Mouse (Mus musculus): ENCODE results near the gene Plekha5.
"Not testable (repeated sequence)": the region's sequence is repeated elsewhere in the genome, so short reads cannot be mapped to it uniquely, and the experiment has no call there.

The Plekha5 gene

DNA sequence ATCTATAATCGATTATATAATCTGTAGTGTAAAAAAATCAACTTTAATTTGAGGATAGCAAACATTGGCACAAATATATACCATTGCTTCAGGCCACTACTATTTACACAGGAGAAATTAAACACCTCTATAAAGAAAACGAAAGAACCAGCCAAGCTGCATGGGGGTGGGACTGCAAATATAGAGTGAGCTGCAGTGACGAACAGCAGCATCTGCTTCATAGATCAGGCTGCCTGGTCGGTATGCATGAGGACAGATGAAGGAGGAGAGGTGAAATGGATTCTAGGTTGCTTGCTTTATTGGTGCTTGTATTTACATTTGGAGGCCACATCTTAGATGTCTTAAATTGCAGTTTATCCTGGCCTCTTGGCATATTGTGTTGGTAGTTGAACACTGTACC is 66.4 kb downstream of the Plekha5 start:
- no peak for DNase-seq (ENCODE audit: low read depth, low spot score)

DNA sequence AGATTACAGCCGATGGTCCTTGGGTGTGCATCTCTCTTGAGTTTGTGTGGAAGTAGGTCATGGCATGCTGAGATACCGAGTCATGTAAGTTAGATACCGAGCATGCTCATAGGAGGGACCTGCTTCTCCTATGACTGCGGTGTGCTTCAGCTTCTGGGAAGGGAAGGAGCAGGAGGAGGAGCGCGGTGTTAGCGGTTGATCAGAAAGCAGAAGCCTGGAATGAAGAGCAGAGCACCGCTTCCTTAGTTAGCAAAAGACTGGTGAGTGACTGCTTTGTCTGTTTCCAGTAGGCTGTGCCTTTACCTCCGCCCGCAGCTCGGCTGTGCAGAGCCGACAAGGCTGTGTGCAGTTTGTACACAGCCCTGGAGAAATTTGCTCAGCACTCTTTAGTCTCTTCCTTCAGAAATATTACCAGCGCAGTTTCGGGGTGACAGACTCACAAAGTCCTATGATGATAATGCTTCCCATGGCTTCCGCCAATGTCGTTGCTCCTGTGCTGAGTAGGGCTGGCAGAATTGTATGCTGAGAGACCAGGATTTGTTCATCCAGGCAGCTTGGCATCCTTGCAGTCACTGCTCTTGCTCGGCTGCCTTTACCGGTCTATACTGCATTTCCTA is 67.2 kb downstream of the Plekha5 start:
- DNase-seq (ENCODE audit: low read depth, low spot score), result no peak

DNA sequence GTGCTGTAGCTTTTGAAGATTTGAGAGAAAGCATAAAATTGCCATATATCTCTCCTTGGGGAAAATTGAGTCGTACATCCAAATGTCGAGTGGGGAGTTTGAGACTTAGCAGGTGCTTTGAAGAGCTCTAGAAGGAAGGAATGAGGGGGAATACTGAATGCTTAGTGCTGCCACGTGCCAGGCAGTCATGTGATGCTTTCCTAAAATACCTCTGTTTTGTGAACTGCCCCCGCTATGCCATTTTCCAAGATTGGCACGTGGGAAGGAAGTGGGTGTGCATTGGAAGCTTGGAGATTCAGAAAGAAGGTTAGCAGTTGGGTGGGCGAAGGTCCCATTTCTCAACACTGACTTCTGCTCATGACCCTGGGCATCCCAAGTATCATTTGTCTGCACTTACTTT is 68.2 kb downstream of the Plekha5 start:
- no peak for DNase-seq (ENCODE audit: low read depth, low spot score)

DNA sequence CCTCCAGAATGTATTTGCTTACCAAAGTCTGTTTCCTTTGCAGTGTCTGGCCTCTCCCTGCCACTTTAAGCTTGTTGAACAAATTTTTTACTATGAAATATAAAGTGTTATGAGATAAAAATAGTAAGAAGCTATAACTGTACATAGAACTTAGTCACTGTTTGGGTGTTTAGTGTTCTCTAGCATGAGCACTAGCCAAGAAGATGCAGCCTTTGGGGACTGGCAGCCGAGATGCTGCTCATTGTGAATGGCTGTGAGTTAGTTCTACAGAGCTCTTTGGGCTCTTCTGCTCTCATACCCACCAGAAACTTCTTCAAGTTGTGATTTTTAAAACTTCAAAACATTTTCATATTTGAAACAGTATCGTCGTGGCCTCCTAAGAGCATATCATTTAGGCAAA is 74.2 kb downstream of the Plekha5 start:
- DNase-seq (ENCODE audit: low read depth, low spot score), result no peak

DNA sequence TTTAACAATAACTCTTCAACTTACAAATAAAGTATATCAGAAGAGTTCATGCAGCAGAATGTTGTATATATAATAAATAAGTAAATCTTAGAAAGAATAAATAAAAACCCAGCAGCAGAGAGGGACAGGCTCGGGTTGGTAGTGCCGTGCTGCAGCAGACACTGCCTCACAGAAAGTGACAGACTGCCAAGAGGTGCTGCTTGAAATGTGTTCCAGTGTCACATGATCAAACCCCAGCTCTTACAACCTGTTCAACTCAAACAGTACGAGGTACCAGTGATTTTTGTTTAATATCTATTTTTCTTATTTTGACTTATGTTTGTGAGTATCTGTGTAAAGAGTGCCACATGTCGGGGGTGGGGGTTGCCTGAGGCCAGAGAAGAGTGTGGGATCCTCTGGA is 75.1 kb downstream of the Plekha5 start:
- no peak for DNase-seq (ENCODE audit: low read depth, low spot score)

DNA sequence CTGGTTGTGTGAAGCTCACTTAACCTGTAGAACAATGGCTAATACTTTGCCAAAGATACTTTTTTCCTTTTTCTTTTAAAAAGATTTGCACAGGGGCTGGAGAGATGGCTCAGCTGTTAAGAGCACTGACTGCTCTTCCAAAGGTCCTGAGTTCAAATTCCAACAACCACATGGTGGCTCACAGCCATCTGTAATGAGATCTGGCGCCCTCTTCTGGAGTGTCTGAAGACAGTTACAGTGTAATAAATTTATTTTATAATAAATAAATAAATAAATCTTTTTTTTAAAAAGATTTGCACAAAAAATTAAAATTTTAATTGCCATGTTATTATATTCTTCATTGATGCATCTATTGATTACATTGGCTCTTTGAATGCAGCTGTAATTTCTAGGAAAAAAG is 77.0 kb downstream of the Plekha5 start:
- DNase-seq (ENCODE audit: low read depth, low spot score), result not testable (repeated sequence)

DNA sequence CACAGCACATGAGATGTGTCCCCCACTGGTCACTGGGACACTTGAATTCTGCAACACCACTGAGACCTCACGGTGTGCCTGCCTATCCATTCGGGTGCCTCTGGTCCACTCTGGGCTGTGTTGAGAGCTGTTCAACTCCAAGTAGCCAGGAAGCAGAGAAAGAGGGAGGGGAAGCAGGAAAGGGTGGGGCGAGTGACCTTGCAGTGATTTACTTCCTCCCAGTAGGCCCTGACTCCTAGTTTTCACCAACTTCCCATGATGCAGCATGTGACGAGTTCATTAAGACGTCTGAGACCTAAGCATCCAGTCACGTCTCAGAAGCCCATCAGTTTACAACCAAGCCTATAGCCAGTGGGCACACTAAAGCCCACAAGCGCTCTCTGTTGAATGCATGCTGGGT is 78.0 kb downstream of the Plekha5 start:
- no peak for DNase-seq (ENCODE audit: low read depth, low spot score)

DNA sequence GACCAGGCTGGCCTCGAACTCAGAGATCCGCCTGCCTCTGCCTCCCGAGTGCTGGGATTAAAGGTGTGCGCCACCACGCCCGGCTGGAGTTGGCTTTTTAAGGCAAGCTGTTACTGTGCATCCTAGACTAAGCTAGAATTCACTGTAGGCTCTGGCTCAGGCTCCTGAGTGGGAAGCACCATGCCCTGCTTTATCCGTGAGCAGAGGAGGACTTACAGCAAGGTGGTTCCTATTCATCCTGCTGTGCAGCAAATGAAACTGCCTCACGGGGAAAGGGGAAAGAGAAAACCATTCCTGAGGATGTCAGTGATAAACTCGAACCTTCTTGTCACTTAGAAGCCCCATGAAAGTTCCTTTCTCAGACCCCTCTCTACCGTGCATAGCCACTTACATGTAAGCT is 80.9 kb downstream of the Plekha5 start:
- no peak for DNase-seq (ENCODE audit: low read depth, low spot score)

DNA sequence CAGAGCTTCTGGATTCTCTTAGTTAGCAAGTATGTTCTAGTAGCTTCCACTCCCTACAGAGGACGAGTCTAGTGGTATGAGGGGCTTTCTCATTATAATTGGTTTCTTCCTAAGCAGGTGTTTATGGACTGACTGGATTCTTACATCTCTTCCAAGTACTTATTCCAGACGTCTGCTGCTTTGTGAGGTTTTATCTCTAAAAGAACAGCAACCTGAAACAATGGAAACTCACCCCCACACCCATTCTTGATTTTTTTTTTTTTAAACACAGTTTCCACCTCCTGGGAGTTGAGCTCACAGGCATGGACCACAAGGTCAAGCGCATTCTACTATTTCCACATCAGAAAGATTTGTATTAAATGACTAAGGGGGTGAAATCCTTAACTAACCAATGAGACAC is 83.8 kb downstream of the Plekha5 start:
- no peak for DNase-seq (ENCODE audit: low read depth, low spot score)

DNA sequence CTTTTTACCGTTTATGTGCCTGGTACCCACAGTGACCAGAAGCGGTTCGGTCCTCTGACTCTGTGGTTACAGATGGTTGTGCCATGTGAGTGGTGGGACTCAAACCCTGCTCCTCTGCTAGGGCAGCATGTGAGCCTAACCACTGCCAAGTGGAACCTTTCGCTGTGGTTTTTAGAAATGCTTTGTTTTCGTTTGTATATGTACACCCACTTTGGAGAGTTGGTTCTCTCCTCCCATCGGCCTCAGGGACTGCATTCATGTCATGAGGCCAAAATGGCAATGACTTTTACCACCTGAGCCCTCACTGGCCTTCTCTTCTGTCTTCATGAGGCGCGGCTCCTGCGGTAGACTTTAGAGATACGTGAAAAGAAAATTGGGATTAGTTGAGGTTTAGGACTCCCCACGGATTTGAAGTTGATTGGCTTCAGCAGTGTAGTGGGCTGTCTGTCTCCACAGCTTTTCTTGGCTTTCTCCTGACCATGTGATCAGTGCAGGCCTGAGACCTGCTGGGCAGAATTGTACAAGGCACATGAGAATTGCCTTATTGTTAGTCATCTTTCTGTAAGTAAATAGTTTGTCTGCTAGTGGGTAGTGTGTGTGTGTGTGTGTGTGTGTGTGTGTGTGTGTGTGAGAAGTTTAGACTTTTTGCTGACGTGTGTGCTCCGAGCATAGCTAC is 84.8 kb downstream of the Plekha5 start:
- no peak for DNase-seq (ENCODE audit: low read depth, low spot score)

DNA sequence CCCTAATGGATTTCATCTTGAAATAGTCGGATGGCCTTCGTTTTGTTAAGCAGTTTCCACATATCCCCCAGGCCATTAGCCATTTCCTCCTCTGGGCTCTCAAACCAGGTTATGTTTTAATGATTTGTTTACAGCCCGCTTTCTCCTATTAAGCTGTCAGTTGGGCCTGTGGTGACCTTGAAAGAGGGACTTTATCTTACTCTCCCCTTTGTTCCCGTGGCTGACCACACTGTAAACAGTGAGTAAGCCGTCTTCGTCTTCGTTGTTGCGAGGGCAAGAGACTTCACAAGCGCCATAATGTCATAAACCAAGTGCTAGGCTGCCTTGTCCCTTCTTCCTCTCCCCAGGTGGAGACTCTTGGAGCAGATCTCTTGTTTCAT is 85.3 kb downstream of the Plekha5 start:
- no peak for DNase-seq (ENCODE audit: low read depth, low spot score)

DNA sequence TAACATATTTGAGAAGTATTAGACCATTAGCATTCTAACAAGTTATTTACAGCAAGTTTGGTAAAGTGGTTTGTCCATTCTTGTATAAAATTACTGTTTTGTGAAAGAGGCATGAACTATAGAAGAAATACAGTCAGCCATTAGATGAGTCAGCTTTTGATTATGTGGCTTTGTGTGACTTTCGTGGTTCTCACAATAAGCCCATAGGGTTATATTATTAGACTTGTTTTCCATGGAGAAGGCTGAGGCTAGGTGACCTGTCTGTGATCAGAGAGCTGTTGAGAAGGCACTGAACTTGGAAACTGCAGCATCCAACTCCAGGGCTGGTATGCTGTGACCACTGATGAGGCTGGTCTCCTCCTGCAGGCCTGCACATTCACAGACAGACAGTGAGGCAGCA is 88.2 kb downstream of the Plekha5 start:
- no peak for DNase-seq (ENCODE audit: low read depth, low spot score)

DNA sequence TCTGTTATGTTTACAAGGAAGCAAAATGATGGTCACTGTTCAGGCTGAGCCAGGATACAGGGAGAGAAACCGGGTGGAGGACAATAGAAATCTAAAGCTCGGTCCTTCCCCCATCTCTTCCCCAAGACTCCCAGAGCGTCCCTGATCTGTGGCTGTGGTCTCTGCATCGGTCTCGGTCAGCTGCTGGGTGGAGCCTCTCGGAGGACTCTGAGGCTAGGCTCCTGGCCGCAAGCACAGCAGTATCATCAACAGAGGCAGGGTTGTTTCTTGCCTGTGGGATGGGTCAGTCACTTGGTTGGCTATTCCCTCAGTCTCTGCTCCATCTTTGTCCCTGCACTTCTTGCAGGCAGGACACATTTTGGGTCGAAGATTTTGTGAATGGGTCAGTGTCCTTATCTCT is 88.6 kb downstream of the Plekha5 start:
- DNase-seq (ENCODE audit: low read depth, low spot score), result no peak

DNA sequence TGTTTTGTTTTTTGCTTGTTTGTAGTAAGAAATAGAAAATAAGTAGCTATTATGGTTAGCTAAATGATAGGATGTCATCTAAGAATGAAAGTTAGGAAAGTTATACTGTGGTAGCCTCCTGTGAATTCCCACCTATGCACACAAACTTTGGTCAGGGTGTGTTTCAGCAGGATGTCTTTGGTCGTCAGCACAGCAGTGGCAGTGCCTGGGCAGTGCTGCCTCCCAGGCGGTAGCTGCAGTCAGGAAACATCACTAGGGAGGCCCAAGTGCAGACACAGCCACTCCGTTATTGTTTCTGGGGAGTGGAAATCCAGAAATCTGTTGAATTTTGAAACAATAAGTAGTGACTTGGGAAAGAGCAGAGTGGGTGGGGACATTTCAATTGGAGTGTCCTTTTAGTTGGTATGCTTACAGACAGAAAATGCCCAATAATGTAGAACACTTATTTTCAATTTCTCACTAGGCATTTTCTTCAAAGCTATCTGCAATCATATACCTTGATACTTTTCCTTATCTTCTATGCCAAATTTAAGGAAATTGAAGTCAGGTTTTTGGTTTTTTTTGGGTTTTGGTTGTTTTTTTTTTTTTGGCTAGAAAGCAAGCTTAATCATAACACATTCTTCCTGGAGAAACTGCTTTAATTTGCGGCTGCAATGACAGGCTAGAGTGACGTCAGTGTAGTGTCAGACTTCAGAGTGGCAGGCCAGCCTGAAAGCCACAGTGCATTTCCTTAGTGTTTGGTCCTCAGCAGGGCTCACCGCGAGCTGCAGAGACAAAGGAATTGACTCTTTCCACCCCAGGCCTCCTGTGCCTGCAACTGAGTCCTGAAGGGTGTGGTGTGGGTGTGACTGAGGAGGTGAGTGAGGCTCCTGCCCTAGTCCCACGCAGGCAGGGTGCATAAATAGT is 90.6 kb downstream of the Plekha5 start:
- DNase-seq (ENCODE audit: low read depth, low spot score), result no peak

DNA sequence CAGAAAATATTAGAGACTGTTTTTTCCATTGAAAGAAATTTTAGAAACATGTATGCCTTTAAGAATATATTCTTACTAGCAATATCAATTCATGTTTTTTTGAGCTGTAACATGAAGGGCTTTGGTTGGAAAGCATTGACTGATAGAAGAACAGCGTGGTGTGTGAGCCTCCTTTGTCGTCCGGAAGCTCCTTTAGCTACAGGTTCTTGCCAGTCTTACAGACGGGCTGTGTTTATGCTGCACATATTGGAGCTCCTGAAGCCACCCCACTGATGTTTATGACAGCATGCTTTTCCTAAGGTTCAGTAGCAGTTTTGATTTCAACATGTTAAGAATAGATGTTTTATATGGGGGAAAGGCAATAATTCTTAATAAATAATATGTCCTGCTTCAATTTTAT is 91.7 kb downstream of the Plekha5 start:
- no peak for DNase-seq (ENCODE audit: low read depth, low spot score)

DNA sequence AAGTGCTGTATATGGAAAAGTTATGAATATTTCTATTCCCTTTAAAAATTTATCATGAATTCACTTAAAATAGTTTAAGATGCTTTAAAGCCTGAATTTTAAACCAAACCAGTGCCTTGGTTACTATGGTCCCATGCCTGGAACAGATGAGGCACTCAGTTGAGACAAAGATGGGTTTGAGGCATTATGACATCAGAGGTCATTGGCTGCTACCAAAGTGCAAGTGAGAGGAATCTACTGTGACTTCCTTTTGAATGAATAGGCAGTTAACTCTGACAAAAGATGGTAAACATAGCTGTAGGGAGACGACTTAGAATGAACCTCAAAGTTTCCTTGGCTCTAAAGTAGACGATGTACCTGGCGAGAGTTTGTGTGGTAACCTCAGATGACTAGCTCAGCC is 92.3 kb downstream of the Plekha5 start:
- no peak for DNase-seq (ENCODE audit: low read depth, low spot score)

DNA sequence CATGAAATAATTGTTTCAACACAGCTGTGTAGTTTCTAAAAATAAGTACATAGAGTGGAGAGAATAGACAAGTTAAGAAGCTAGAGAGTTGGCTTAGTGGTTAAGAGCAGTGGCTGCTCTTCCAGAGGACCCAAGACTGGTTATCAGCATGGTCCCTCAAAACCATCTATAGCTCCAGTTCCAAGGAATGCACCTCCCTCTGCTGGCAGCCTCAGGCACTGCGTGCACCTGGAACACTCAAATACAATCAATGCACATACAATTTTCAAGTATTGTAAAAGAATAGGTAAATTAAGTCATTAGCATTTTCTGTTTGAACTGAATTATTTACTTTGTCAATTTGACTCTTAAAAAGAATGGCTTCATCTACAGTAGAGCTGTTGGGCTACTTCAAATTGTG is 93.3 kb downstream of the Plekha5 start:
- no peak for DNase-seq (ENCODE audit: low read depth, low spot score)

DNA sequence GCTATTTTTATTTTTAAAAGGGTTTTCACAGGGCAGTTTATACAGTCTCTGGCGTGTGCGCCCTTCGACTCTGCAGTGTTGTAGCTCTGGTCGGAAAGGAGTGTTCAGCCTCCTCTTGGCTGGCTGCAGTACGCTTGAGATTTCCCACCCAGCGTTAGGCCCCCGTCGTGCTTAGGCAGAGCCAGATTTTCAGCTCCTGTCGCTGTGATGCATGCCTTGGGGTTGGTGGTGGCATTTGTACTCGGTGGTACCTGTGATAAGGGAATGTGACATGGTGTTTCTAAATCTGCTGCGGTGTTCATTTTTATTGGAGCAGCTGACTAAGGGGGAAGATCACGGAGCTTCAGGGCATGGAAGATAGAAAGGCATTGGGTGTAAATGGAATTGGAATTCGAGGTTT is 95.2 kb downstream of the Plekha5 start:
- DNase-seq (ENCODE audit: low read depth, low spot score), result no peak

DNA sequence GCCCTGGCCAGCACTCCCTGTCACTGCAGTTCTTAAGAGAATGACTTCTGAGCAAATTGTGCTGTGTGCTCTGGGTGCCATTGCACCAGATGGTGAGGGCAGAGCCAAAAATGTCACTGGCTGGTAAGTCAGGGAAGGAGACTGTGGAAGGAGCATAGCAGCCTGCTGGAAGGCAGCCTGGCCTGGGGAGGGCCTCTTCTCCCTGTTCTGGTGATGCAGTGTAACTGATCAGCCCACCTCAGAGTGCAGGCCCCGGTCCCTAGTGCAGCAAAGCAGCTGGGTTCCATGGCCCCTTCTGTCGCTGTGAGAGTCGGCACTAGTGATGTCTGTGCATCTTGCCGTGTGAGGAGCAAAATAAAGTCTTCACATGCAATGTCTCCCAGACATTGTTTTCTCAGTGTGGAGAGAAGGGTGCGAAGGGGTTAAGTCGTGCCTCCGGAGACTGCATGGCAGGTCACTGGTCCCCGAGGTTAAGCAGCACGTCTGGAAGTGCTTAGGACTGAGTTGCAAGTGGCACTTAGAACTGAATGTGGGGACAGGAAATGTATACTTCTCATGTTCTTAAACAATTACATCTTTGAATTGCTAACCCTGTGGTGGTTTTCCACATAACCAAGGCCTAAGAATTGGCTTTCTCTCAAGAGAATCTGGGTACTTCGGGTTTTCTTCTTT is 95.8 kb downstream of the Plekha5 start:
- DNase-seq (ENCODE audit: low read depth, low spot score), result no peak

DNA sequence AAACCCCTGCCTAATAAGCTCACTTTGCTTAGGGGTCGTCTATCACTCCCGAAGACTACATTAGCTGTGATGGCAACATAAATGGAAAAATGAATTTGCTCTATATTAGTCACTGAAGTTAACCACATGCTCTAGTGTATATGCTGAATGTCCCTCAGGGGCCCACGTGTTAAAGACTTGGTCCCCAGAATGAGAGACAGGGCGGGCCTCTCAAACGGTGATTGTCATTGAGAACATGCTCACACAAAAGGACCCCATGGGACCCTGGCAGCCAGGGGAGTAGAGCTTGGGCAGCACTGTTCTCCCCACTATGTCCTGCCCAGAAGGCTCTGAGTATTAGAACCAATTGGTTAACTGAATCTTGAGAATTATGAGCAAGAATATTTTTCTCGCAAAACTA is 97.1 kb downstream of the Plekha5 start:
- DNase-seq (ENCODE audit: low read depth, low spot score), result no peak

DNA sequence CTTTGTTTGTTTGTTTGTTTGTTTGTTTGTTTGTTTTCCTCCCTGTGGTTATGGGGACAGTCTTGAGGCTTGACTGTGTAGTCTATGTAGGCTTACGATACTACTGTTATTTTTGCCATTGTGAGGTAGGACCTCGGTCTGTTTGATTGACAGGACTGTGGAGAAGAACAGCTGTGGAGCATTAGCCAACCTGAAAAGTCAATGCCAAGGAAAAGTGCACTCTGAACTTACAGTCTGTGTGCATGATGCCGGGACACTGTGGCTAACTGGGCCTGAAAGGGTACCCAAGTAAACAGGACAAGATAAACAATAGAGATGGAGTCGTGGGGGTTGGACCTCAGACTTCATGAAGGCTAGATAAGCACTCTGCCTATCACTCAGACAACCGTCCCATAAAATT is 98.0 kb downstream of the Plekha5 start:
- no peak for DNase-seq (ENCODE audit: low read depth, low spot score)

DNA sequence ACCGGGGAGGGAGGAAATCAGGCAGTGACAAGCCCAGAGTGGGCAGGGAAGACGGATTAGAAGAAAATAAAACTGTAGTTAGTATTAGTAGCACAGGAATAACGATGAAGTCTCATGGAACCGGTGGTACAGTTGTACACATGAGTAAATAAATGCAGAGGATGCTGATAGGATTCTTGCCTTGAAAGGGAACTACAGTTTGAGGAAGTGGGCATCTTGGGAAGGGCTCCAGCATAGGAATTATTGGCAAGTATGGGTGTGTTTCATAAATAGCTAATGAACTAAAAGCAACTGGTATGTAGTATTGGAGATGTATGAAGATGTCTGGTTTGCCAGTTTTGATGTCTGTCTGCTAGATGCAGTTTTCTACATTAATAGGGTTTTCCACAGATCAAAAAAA is 99.7 kb downstream of the Plekha5 start:
- DNase-seq (ENCODE audit: low read depth, low spot score), result no peak
